Mouse (Mus musculus): ENCODE data around the gene Smyd3.
A peak's percentile ranks its signal among the peaks of the same experiment; 100 is the strongest.

Gene Smyd3

DNA sequence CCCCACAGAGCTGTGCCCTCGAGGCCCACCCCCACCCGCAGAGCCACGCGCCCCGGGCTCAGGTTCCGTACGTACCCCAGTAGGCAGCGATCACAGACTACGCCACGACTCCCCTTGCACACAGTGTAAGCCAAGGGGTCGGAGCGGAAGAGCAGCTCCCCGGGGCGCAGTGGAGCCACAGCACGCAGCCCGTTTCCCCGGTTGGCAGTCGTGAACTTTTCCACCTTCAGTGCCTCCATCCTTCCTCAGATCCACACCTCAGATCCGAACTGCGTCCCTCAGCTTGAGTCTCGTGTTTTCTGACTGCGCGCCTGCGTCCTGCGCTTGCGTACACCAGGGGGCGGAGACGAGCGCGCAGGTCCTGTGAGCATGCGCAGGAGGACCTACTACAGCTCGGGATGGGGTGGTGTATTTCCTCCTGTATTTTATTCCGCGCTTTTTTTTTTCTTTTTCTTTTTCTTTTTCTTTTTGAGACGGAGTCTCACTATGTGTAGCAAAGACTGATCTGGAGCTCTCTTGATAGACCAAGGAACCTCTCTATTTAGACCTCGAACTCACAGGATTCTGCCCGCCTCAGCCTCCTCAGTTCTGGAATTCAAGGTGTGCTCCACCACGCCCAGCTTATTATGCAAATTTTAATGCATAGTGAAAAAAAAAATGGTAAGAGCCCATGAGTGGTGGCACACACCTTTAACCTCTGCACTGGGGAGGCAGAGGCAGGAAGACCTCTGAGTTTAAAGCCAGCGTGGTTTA, at the start of gene Smyd3:
Gene Smyd3 (minus strand): TSS at position 329 of the 753 bp plus-strand sequence.
- DNase-seq (ENCODE audit: low spot score): peak; percentile 92

DNA sequence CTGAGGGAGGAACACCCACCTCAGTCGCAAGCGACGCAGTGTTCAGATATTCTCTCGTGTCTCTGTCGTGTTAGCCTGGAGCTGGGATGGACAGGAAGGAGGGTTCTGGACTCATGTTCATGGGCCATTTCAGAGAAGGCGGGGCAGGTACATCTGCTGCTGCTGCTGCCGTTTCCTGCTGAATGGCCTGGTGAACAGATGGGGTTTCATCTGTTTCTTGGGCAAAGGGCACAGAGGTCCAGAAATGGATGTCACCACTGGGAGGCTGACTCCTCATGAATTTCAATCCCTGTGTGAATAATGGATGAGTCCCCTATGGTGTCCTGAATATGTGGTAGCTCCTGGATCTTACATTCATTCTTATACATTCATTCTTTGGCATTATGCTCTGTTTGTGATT, 49.7 kb upstream of the Smyd3 start:
- DNase-seq (ENCODE audit: low spot score): no peak

DNA sequence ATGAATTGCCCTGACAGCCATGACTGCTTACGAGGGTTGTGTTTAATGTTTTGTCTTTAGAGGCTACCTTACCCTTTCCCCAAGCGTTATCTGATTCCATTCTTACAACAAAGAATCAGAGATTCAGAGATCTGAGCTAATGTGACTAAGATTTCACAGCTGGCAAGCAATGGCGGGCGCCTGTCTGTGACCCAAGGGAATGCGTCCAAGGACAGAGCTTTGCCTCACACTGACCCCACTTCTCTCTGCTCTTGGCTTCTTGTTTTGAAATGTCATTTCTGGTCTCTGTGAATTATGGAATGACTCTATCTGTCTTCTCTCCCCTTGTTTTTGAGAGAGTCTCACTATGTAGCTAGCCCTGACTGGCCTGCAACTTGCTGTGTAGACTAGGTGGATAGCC, 46.1 kb upstream of the Smyd3 start:
- DNase-seq (ENCODE audit: low spot score): no peak

DNA sequence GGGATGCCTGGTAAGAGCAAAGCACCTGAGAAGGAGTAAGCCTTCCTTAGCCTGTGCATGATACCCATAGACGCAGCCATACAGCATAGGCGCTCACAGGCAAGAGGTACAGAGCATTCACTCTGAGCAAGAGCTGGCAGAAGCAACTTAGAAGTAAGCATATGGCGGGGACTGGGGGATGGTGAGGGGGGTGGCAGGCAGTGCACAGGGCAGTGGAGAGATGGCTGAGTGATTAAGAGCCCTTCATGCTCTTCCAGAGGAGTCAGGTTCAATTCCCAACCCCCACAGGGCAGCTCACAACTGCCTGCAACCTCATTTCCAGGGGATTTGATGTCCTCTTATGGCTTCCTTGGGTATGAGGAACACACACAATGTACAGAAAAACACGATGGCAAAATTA, 45.4 kb upstream of the Smyd3 start:
- DNase-seq (ENCODE audit: low spot score): no peak

DNA sequence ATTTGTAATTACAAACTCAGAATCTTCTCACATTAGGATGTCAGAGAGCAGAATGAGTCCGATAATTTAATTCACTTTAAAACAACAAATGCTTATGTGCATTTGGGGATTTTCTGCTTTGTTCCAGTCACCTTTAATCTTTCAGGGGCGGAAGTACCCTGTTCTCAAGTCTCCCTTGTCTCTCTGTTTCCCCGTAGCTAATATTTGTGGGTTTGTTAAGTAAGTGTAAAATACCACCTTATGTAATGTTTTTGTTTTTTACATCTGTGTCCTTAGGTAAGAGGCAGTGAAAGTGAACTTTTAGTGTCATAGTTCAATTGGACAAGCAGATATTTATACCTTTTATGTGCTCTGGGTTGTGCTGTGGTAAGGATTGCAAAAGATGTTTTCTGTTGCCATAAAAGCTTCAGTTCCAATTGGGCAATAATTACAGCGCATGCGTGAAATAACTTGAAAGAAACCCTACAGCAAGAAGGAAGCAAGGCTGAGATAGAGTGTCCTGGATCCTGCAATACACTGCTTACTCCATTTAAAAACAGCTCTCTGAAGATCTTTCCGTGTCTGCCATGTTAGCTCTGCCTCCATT, 43.1 kb upstream of the Smyd3 start:
- DNase-seq (ENCODE audit: low spot score): no peak

DNA sequence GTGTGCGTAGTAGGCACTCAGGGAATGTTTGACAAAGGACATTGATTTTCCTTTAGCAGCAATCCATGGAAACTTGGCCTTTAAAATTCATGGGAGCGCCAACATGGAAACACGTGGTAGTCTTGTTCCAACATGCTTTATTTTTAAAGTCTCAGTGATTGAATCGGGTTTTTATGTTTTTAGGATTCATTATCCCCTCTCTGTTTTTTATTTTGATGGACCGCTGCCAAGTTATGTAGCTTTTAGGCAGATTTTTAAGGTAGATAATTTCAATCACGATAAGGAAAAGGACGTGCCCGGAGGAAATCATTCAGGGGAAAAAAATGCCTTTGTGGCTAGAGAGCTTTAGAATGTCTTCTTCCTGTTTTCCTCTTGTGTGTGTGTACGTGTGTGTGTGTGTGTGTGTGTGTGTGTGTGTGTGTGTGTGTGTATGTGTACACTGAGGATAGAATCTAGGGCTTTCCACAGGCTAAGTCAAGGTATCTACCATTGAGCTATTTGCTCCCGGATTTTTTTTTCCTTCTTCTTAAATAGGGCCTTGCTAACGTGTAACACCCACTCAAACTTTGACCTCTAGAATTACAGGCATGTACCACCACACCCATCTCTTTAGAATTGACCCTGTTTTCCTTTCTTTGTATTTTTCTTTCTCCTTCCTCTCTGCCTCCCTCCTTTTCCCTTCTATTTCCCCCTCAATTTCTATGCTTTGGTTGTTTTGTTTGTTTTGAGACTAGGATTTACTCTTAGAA, 41.8 kb upstream of the Smyd3 start:
- DNase-seq (ENCODE audit: low spot score): no peak

DNA sequence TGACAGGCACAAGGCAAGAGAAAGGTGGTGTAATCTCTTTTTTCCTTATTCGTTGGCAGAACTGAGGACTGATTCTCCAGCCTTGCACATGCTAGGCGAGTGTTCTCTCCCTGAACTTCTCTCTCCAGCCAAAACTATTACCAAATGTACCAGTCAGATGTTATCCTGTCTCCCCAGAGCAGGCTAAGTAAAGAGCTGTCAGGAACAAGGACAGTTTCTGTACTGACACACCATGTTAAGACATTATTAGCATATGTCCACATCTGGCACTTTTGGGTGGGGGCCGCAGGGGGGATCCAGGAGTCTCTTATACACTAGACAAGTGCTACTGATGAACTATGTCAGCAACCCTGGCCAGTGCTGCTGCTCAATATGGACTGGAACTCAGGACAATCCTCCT, 39.1 kb upstream of the Smyd3 start:
- no peak for DNase-seq (ENCODE audit: low spot score)

DNA sequence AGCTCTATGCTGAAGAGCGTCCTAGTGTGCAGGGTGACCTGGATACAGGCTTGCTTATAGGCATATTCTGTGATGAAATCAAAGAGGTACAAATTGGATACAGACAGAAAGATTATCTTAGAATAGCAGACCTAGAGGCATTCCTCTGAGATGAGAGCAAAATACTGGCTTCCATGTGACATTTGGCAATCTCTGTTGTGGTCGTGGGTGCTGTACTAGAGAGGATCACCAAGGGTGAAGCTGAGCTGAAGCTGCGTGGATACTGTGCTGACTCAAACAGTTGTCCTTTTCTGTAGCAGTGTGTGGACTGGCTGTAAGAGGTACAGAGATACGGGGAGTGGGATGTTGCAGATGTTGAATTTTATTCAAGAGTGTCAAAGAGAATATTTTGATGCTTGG, 36.1 kb upstream of the Smyd3 start:
- no peak for DNase-seq (ENCODE audit: low spot score)

DNA sequence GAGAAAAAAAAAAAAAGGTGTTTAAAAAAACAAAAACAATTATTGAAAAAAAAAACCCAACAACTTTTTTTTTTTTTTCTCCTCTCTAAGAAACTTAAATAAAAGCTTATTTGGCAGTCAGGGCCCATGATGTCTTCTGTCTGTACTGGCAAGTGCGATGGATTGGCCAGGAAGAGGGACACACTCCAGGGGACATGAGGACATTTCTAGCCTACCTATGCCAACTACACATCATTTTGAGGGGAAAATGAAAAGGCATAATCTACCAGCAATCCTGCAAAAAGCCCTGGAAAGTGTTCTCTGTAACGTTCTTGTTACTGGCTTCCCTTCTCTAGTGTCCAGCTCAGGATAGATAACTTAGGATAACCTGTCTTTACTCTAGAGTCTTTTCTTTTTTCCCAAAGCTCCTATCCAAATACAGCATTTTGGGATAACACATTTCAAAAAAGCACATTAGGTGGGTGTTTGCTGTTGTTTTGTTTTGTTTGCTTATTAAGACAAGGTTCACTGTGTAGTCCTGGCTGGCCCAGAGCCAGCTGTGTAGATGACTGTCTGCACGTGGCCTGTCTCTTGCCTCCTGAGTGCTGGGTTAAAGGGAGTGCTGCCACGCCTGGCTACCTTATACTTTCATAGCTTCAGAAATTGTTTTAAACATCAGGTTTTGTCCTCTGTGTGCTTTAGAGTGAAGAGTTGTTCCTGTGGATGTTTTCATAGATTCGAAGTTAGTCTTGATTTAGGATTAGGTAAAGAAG, 35.5 kb upstream of the Smyd3 start:
- DNase-seq (ENCODE audit: low spot score): peak; percentile 60

DNA sequence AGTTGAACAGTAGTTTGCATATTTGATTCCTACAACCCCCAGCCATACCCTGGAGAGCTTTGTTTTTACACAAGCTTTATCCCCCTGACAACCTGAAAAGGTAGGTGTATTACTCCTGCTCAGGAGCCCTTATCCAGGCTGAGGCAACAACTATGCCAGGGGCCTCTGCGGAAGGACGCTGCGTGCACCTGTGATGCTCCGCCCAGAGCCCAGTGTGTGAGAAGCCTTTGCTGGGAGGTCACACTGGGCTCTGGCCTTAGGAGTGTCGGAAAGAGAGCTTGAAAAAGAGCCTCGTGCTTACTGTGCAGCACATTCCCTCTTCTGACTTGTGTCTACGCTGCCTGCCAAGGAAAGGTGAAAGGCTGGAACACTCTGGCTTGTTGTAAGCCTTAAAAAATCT, 34.9 kb upstream of the Smyd3 start:
- DNase-seq (ENCODE audit: low spot score): no peak

DNA sequence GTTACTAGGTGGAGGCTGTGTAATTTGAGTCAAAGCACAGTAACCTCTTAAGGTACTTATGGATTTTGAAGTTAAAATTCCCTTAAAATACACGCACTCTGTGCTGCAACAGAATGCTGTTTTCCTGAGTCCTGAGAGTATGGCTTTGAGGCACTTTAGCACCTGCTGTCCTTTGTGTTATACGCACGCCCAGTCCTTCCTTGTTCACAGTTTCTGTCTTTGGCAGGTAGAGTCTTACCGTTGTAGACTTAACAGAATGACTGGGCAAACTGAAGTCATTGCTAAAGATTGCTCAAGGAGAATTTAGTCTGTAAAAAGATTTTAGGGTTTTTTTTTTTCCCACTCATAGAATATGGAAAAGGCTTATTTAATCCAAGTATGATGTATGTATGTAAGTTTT, 34.1 kb upstream of the Smyd3 start:
- no peak for DNase-seq (ENCODE audit: low spot score)

DNA sequence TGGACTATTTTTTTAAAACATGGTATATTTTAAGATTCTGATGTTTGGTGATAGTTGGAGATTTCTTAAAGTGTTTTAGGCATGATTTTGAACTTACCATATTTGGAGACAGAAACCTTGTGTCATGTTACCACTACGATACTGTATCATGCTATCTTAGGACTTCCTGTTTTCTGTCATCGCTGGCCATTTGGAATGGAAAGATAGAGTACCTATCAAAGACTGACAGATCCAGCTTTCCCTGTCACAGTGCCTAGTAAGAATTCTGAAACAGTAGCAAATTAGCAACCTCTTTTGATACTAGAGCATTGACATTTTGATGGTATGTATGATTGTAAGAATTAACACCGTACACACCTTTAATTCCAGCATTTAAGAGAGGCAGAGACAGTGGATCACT, 33.5 kb upstream of the Smyd3 start:
- DNase-seq (ENCODE audit: low spot score): no peak

DNA sequence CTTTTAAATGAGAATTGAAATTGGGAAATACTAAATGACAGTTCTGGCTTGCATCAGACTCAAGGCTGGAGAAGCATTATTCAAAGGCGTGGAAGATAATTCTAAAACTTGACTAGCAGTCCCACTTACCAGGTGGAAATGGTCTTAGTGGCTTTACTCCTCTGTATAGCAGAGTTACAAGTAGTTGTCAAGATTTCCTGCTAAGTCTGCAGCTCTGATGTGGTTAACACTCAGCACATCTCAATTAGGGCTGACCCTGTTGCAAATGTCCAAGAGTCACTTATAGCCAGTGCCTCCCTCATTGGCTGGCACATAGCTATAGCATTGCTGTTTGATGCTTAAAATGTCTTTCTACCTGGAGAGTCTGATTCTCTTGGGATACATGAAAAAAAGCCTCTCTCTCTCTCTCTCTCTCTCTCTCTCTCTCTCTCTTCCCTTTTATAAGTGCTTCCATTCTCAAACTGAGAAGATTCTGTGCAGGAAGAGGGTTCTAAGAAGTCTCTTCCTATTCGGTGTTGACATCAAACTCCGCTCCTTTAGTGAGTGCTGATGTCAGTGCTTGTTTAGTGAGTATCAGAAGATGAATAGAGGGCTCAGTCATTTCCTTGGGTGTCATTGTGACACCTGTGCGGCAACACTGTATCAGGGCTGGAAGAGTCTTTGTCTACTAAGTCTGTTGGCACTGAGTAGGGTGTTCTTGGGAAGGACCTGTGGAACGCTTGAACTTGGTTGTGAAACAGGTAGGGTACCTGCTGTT, 31.3 kb upstream of the Smyd3 start:
- no peak for DNase-seq (ENCODE audit: low spot score)

DNA sequence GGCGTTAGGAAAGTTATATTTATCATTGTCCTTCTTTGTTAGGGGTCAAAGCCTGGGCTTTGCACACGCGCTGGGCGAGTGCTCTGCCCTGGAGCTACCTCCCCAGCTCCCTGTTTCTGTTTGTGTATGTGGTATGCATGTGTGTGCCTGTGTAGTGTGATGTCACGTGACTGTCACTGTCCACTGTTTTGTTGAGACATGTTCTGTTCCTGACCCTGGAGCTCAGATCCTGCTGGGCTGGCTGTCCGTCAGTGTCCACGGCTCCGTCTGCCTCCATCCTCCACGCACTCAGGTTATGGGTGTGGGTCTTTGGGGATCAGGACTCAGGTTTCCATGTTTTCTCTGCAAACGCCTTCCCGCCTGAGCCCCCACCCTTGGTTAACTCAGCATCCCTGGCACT, 30.4 kb upstream of the Smyd3 start:
- DNase-seq (ENCODE audit: low spot score): no peak

DNA sequence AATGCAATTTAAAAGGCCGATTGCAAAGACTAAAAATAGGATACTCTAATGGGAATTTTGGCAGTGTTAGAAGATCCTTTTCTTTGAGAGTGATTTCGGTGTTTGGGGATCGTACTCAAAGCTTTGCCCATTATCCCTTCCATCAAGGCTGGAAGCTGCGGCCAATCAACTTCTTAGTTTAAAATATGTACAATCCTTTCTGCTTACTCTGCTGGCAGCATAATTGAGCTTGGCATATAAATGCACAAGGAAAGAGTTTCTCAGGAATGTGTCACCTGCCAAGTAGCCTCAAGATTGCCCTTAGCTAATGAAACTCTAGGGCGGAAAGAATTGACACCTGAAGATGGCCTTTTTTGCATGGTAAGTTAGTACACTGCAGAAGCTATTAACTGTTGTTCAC, 29.3 kb upstream of the Smyd3 start:
- peak; percentile 28 for DNase-seq (ENCODE audit: low spot score)

DNA sequence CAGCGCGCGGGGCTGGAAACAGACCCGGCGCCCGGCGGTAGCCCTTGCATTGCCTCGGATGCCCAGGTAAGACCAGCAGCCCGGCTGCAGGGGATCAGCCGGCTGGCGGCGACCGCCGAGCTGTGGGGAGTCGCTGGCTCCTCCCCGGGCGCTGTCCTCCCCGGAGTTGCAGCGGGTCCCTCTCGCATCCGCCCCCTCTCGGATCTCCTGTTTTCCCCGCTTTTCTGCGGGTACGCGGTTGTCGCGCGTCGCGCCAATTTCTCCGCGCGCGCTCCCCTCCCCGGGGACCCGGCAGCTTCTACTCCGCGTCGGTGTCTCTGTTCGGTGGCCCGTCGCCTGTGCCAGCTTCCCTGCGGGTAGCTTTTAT, 28.7 kb upstream of the Smyd3 start:
- DNase-seq (ENCODE audit: low spot score): no peak

DNA sequence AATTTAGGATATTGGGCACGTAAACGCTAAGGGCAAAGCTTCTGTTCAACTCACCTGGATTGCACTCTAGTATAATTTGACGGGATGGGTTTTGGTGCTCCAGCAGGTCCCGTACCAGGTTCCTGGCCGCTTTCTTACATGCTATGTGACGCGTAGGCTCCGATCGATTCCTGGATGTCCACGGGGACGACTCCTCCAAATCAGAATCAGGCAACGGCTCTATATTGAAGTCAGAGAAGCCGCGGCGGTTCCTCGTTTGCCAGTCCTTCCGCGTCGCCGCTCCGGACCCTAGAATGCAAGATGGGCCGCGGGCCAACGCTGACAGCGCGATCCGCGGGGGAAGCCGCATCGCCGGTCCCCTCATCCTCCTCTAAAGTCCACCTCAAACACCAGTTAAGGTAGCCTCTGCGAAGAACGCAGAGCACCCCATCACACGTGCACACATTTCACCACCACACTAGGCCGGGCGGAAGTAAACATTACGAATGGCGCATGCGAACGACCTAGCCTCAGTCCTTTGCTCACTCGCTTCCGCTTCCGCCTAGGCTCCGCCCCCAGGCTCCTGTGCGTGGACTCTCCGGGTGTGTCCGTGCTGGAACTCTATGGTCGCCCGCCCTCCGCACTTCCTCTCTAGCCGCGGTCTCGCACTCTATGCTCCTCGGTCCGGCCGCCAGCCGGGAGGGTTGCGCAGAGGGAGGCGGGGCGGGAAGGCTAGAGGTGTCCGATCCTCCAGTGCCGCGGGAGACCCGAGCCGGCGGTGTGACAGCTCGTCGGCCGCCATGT, 28.1 kb upstream of the Smyd3 start, which contains the start of the genes Tfb2m and Cnst:
Gene Tfb2m (minus strand): TSS at position 500 of the 783 bp plus-strand sequence.
Gene Cnst (plus strand): TSS at position 603 of the 783 bp plus-strand sequence.
- peak; percentile 99 for DNase-seq (ENCODE audit: low spot score)

DNA sequence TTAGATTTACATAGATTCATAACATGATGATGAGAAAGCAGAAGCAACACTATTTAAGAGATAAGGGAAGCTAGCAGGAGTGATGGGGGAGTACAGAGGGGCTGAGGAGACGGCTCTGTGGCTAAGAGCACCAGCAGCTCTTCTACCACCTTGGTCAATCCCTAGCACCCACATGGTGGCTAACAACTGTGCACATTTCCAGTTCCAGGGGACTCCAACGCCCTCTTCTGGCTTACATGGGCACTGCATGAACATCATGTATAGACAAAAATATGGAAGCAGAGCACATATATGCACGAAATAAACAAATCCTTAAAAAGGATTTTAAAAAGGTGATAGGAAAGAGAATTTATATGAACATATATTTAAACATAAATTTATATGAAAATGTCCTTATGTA, 23.7 kb upstream of the Smyd3 start:
- DNase-seq (ENCODE audit: low spot score): no peak

DNA sequence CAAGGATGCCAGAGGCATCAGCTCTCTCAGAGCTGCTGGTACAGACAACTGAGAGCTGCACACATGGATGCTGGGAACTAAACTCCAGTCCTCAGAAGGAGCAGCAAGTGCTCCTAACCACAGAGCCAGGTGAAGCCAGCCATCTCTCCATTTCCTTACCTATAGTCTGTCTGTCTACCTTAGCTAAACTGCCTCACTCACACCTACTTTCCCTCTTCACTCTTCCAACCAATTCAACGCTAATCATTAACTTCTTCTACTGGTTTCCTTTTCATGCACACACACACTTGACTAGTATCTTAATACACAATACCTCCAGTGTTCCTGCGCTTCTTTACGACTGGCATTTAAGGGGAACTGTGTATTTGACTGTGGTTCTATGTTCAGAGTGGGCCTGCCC, 22.0 kb upstream of the Smyd3 start:
- no peak for DNase-seq (ENCODE audit: low spot score)

DNA sequence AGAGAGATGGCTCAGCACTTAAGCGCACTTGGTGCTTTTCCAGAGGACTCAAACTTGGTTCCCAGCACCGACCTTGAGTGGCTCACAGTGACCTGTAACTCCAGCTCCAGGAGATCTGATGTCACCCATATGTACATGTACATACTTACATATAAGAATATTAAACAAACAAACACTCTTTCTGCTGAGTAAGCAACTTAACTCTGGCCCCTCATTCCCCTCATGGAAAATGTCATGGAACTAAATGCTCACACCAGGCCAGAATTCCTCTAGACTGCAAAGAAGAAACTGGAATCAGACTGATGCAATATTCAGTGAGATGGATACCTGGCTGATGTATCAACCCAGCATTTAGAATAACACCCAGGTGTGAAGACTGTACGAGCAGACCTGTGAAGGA, 21.2 kb upstream of the Smyd3 start:
- DNase-seq (ENCODE audit: low spot score): no peak

DNA sequence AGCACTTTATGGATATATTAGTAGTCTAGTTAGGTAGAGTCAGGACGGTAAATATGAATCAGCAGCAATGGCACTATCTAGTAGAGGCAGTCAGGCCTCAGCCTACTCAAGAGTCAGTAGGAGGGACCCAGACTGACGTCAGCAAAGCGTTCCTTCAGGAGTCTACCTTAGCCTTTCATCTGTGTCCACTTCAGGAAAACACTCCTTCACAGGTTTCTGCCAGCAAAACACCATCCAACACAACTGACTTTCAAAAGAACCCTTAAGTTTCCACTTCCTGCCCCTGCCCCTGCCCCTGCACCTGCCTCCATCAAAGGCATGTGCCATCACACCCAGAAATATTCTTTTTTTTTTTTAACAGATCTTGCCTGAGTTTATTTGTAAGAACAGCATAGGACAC, 2.1 kb upstream of the Smyd3 start:
- DNase-seq (ENCODE audit: low spot score): no peak

All from MN1 (cell line).